Mouse (Mus musculus) neural tube, embryonic 15.5 days (tissue): ENCODE results near the gene Cbx1. TPM values are rescaled to one million over a fixed set of nuclear protein-coding genes. Genes with fewer than 3 reads are reported as not detected.
A peak's percentile ranks its signal among the peaks of the same experiment; 100 is the strongest.

Source experiments
- ATAC-seq: fragments of 200-750 bp; cut with Nextera tagmentation; 2 replicates; pipeline ENCODE4 v1.8.0; 2017; ENCODE audit warnings: mild to moderate bottlenecking, moderate TSS enrichment, moderate library complexity; ENCODE audit not compliant: low FRiP score
- H3K27ac ChIP-seq: fragments of 300-500 bp; sonication (generic); replicated peaks from 2 replicates; pipeline ENCODE4 v1.5.1; 2015; ENCODE audit warnings: mild to moderate bottlenecking, inconsistent platforms
- H3K27me3 ChIP-seq: fragments of 300-500 bp; sonication (generic); replicated peaks from 2 replicates; pipeline ENCODE4 v1.6.1; 2015; ENCODE audit warnings: inconsistent platforms
- H3K36me3 ChIP-seq: fragments of 300-500 bp; sonication (generic); 2 replicates; pipeline ENCODE4 v1.6.1; 2015; ENCODE audit warnings: inconsistent platforms
- H3K4me1 ChIP-seq: fragments of 300-500 bp; sonication (generic); 2 replicates; pipeline ENCODE4 v1.6.1; 2015; ENCODE audit warnings: inconsistent platforms
- H3K4me2 ChIP-seq: fragments of 300-500 bp; sonication (generic); 2 replicates; pipeline ENCODE4 v1.6.1; 2015; ENCODE audit warnings: inconsistent platforms, mild to moderate bottlenecking, moderate library complexity
- H3K4me3 ChIP-seq: fragments of 300-500 bp; sonication (generic); replicated peaks from 2 replicates; pipeline ENCODE4 v1.5.1; 2015; ENCODE audit warnings: mild to moderate bottlenecking, inconsistent platforms
- H3K9ac ChIP-seq: fragments of 300-500 bp; sonication (generic); replicated peaks from 2 replicates; pipeline ENCODE4 v1.6.1; 2015; ENCODE audit warnings: mild to moderate bottlenecking, inconsistent platforms
- H3K9me3 ChIP-seq: fragments of 300-500 bp; sonication (generic); replicated peaks from 2 replicates; pipeline ENCODE4 v1.6.1; 2016; ENCODE audit warnings: inconsistent platforms
- WGBS: fragments of 180-500 bp; shearing (Covaris S2); methylation state at CpG from one replicate; pipeline ENCODE4 v1.1.7; 2015; ENCODE audit warnings: mixed read lengths; 5-methylcytosine and 5-hydroxymethylcytosine counted together
- polyA plus RNA-seq: library from polyadenylated mRNA; unstranded; fragments of >200 nt; fragmentation: Nextera tagmentation; extraction: Ambion mirVana; gene quantifications from 2 replicates; pipeline ENCODE4 v1.2.1, GENCODE M21; 2015

Cbx1 gene
- polyA plus RNA-seq, 1 experiment from 2014 or later, result 60.9 TPM

GRCm38 (mm10) chr11:96829403-96829812 lies 40.5 kb downstream of the Cbx1 start:
- ATAC-seq, result peak; percentile 32
- Histone ChIP-seq H3K4me3 (peak overlapping the region; percentile 96), H3K4me2 (peak overlapping the region; percentile 94), H3K27me3 (no peaks in the 10 kb centered on the region), H3K27ac (peak overlapping the region; percentile 97), H3K9ac (peak overlapping the region; percentile 88), H3K9me3 (no peaks in the 10 kb centered on the region), H3K36me3 (peaks cover 8% of the 10 kb centered on the region; the same call in 1 of the 2 replicates), H3K4me1 (peaks cover 51% of the 10 kb centered on the region)
- 1% methylated on average over 33 of the region's 33 CpGs for WGBS

- under 1% methylated on average over 51 of the region's 51 CpGs for WGBS
- peak; percentile 99 for ATAC-seq
- Histone ChIP-seq H3K4me3 (peak within 1 kb of the TSS; percentile 96), H3K4me1 (peaks cover 45% of the 10 kb centered on the region), H3K27me3 (no peaks in the 10 kb centered on the region), H3K27ac (peak within 1 kb of the TSS; percentile 99), H3K9ac (peak within 1 kb of the TSS; percentile 88), H3K4me2 (peak within 1 kb of the TSS; percentile 94), H3K9me3 (no peaks in the 10 kb centered on the region), H3K36me3 (peaks cover 8% of the 10 kb centered on the region; the same call in 1 of the 2 replicates)
These were observed 41.0 kb downstream of the Cbx1 start, which contains the start of gene Nfe2l1 for GRCm38 (mm10) chr11:96829813-96830538. Gene Nfe2l1, minus strand, starts transcription at chr11:96829968.

- Histone ChIP-seq H3K27ac (peak overlapping the region; percentile 99), H3K9me3 (no peaks in the 10 kb centered on the region), H3K9ac (peak overlapping the region; percentile 78), H3K27me3 (no peaks in the 10 kb centered on the region), H3K36me3 (peaks cover 8% of the 10 kb centered on the region; the same call in 1 of the 2 replicates), H3K4me1 (peaks cover 38% of the 10 kb centered on the region), H3K4me2 (peak overlapping the region; percentile 54), H3K4me3 (peak overlapping the region; percentile 96)
- no peak for ATAC-seq
- WGBS, result 22% methylated on average over 13 of the region's 13 CpGs
These were observed 41.8 kb downstream of the Cbx1 start for GRCm38 (mm10) chr11:96830539-96831216.

- 73% methylated on average over 4 of the region's 4 CpGs for WGBS
These were observed 42.6 kb downstream of the Cbx1 start for GRCm38 (mm10) chr11:96831516-96831915.

GRCm38 (mm10) chr11:96832541-96832940 lies 43.6 kb downstream of the Cbx1 start:
- ATAC-seq, result no peak
- Histone ChIP-seq H3K9ac (no peak overlapping the region), H3K9me3 (no peaks in the 10 kb centered on the region), H3K4me3 (no peak overlapping the region), H3K27ac (no peak overlapping the region), H3K4me2 (no peak overlapping the region), H3K36me3 (0 out of 2 replicates have a peak, but pooled peaks cover 2% of the 10 kb centered on the region), H3K4me1 (peaks cover 20% of the 10 kb centered on the region), H3K27me3 (no peaks in the 10 kb centered on the region)
- 86% methylated on average over 3 of the region's 3 CpGs for WGBS

More at GRCm38 (mm10) chr11:96831516-96831915, 42.6 kb downstream of the Cbx1 start:
- H3K4me3 ChIP-seq, result no peak overlapping the region
- H3K27ac ChIP-seq, result no peak overlapping the region
- peaks cover 30% of the 10 kb centered on the region for H3K4me1 ChIP-seq
- no peaks in the 10 kb centered on the region for H3K27me3 ChIP-seq
- no peaks in the 10 kb centered on the region for H3K9me3 ChIP-seq
- H3K4me2 ChIP-seq, result no peak overlapping the region
- no peak for ATAC-seq
- H3K9ac ChIP-seq, result no peak overlapping the region
- peaks cover 8% of the 10 kb centered on the region; the same call in 1 of the 2 replicates for H3K36me3 ChIP-seq

- Histone ChIP-seq H3K9me3 (no peaks in the 10 kb centered on the region), H3K4me3 (no peak overlapping the region), H3K27me3 (no peaks in the 10 kb centered on the region), H3K4me1 (peaks cover 15% of the 10 kb centered on the region), H3K9ac (no peak overlapping the region), H3K36me3 (no peaks in the 10 kb centered on the region), H3K27ac (no peak overlapping the region), H3K4me2 (no peak overlapping the region)
- ATAC-seq, result no peak
- WGBS, result 55% methylated on average over 2 of the region's 2 CpGs
These were observed 44.0 kb downstream of the Cbx1 start for GRCm38 (mm10) chr11:96832973-96833372.

- Histone ChIP-seq H3K9ac (no peak overlapping the region), H3K27ac (no peak overlapping the region), H3K9me3 (no peaks in the 10 kb centered on the region), H3K36me3 (no peaks in the 10 kb centered on the region), H3K27me3 (no peaks in the 10 kb centered on the region), H3K4me3 (no peak overlapping the region), H3K4me1 (peaks cover 5% of the 10 kb centered on the region), H3K4me2 (no peak overlapping the region)
- no peak for ATAC-seq
- 95% methylated on average over 1 of the region's 1 CpGs for WGBS
These were observed 45.2 kb downstream of the Cbx1 start for GRCm38 (mm10) chr11:96834127-96834526.

GRCm38 (mm10) chr11:96837298-96837697 lies 48.4 kb downstream of the Cbx1 start:
- no peaks in the 10 kb centered on the region for H3K9me3 ChIP-seq
- no peak for ATAC-seq
- H3K9ac ChIP-seq, result no peak overlapping the region
- H3K4me1 ChIP-seq, result no peaks in the 10 kb centered on the region
- H3K4me2 ChIP-seq, result no peak overlapping the region
- H3K36me3 ChIP-seq, result no peaks in the 10 kb centered on the region
- no peak overlapping the region for H3K27ac ChIP-seq
- WGBS, result 31% methylated on average over 9 of the region's 9 CpGs
- no peak overlapping the region for H3K4me3 ChIP-seq
- H3K27me3 ChIP-seq, result no peaks in the 10 kb centered on the region

GRCm38 (mm10) chr11:96838341-96838740 lies 49.4 kb downstream of the Cbx1 start:
- no peak overlapping the region for H3K27ac ChIP-seq
- no peak overlapping the region for H3K4me3 ChIP-seq
- H3K9ac ChIP-seq, result no peak overlapping the region
- WGBS, result 73% methylated on average over 4 of the region's 4 CpGs
- H3K4me2 ChIP-seq, result no peak overlapping the region
- H3K27me3 ChIP-seq, result no peaks in the 10 kb centered on the region
- no peaks in the 10 kb centered on the region for H3K4me1 ChIP-seq
- no peak for ATAC-seq
- H3K36me3 ChIP-seq, result no peaks in the 10 kb centered on the region
- H3K9me3 ChIP-seq, result no peaks in the 10 kb centered on the region

GRCm38 (mm10) chr11:96839428-96839827 lies 50.5 kb downstream of the Cbx1 start:
- Histone ChIP-seq H3K4me2 (no peak overlapping the region), H3K9me3 (no peaks in the 10 kb centered on the region), H3K4me1 (no peaks in the 10 kb centered on the region), H3K27ac (no peak overlapping the region), H3K27me3 (no peaks in the 10 kb centered on the region), H3K9ac (no peak overlapping the region), H3K4me3 (no peak overlapping the region), H3K36me3 (no peaks in the 10 kb centered on the region)
- no peak for ATAC-seq
- WGBS, result 83% methylated on average over 7 of the region's 7 CpGs

GRCm38 (mm10) chr11:96839877-96840276 lies 51.0 kb downstream of the Cbx1 start:
- Histone ChIP-seq H3K36me3 (no peaks in the 10 kb centered on the region), H3K27me3 (no peaks in the 10 kb centered on the region), H3K4me3 (no peak overlapping the region), H3K9ac (no peak overlapping the region), H3K9me3 (no peaks in the 10 kb centered on the region), H3K27ac (no peak overlapping the region; the same call in 1 of the 2 replicates), H3K4me2 (no peak overlapping the region), H3K4me1 (no peaks in the 10 kb centered on the region)
- WGBS, result 73% methylated on average over 3 of the region's 3 CpGs
- no peak for ATAC-seq

- WGBS, result 61% methylated on average over 8 of the region's 8 CpGs
- Histone ChIP-seq H3K27ac (no peak overlapping the region; the same call in 1 of the 2 replicates), H3K27me3 (no peaks in the 10 kb centered on the region)
These were observed 51.4 kb downstream of the Cbx1 start for GRCm38 (mm10) chr11:96840290-96840689.

More at GRCm38 (mm10) chr11:96840290-96840689, 51.4 kb downstream of the Cbx1 start:
- no peaks in the 10 kb centered on the region for H3K36me3 ChIP-seq
- no peaks in the 10 kb centered on the region for H3K4me1 ChIP-seq
- H3K4me2 ChIP-seq, result no peak overlapping the region
- no peak overlapping the region for H3K4me3 ChIP-seq
- no peaks in the 10 kb centered on the region for H3K9me3 ChIP-seq
- H3K9ac ChIP-seq, result no peak overlapping the region
- no peak for ATAC-seq
